Mouse (Mus musculus) kidney, embryonic 15.5 days (tissue): ENCODE results near the gene Stk4. TPM values are rescaled to one million over a fixed set of nuclear protein-coding genes. Genes with fewer than 3 reads are reported as not detected.
"Not testable (repeated sequence)": the region's sequence is repeated elsewhere in the genome, so short reads cannot be mapped to it uniquely, and the experiment has no call there.

ENCODE experiments used
- ATAC-seq: fragments of 200-750 bp; cut with Nextera tagmentation; replicated peaks from 2 replicates; pipeline ENCODE4 v1.8.0; 2017; ENCODE audit warnings: moderate TSS enrichment; ENCODE audit not compliant: low FRiP score
- H3K27ac ChIP-seq: fragments of 300-500 bp; sonication (generic); 2 replicates; pipeline ENCODE4 v1.5.1; 2015; ENCODE audit warnings: mild to moderate bottlenecking, inconsistent platforms
- H3K27me3 ChIP-seq: fragments of 300-500 bp; sonication (generic); 2 replicates; pipeline ENCODE4 v1.6.1; 2015; ENCODE audit warnings: inconsistent platforms
- H3K36me3 ChIP-seq: fragments of 300-500 bp; sonication (generic); 2 replicates; pipeline ENCODE4 v1.6.1; 2015; ENCODE audit warnings: inconsistent platforms
- H3K4me1 ChIP-seq: fragments of 300-500 bp; sonication (generic); 2 replicates; pipeline ENCODE4 v1.6.1; 2015; ENCODE audit warnings: inconsistent platforms
- H3K4me2 ChIP-seq: fragments of 300-500 bp; sonication (generic); 2 replicates; pipeline ENCODE4 v1.6.1; 2015; ENCODE audit warnings: moderate library complexity, mild to moderate bottlenecking, inconsistent platforms
- H3K4me3 ChIP-seq: fragments of 300-500 bp; sonication (generic); replicated peaks from 2 replicates; pipeline ENCODE4 v1.5.1; 2015; ENCODE audit warnings: mild to moderate bottlenecking, inconsistent platforms
- H3K9ac ChIP-seq: fragments of 300-500 bp; sonication (generic); 2 replicates; pipeline ENCODE4 v1.6.1; 2015; ENCODE audit warnings: mild to moderate bottlenecking, inconsistent platforms
- H3K9me3 ChIP-seq: fragments of 300-500 bp; sonication (generic); replicated peaks from 2 replicates; pipeline ENCODE4 v1.6.1; 2016; ENCODE audit warnings: inconsistent platforms
- WGBS: fragments of 180-500 bp; shearing (Covaris S2); methylation state at CpG from one replicate; pipeline ENCODE4 v1.1.7; 2015; ENCODE audit warnings: mixed read lengths; 5-methylcytosine and 5-hydroxymethylcytosine counted together
- polyA plus RNA-seq: library from polyadenylated mRNA; unstranded; fragments of >200 nt; fragmentation: Nextera tagmentation; extraction: Ambion mirVana; gene quantifications from 2 replicates; pipeline ENCODE4 v1.2.1, GENCODE M21; 2015

Stk4 gene
- polyA plus RNA-seq, 1 experiment from 2014 or later: 21.0 TPM

DNA sequence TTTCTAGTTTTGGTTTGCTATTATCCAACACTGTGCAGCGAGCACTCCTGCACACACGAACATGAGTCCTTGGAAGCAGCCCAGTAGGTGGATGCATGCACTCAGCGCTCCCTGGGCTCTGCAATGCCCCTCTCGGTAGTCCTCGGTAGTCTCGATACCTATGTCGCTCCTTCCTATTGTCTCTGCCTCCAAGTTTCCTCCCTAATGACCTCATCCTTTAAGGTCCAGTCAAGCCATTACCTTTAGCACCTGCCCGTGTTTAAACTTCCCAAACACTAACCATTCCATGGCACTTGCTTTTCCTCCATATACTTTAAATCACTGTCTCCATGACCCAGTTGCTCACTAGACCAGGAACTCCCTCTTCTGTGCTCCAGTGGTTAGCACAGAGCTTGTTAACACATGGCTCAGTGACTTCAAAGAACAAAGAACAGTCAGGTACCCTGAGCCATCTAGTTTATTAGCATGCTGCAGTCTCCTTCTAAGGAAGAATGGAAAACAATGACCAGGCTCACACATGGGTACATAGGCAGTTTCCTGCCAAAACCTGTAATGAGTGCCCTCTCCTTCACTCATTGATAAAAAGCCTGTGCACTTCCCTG is 10.4 kb upstream of the Stk4 start:
- H3K4me3 ChIP-seq: no peak overlapping the region
- ATAC-seq: peak; percentile 78
- peaks cover 10% of the 10 kb centered on the region; the same call in 1 of the 2 replicates for H3K4me1 ChIP-seq
- H3K36me3 ChIP-seq: peaks cover 93% of the 10 kb centered on the region
- H3K9ac ChIP-seq: no peak overlapping the region
- 72% methylated on average over 8 of the region's 8 CpGs for WGBS
- H3K27me3 ChIP-seq: no peaks in the 10 kb centered on the region
- no peak overlapping the region for H3K4me2 ChIP-seq
- no peaks in the 10 kb centered on the region for H3K9me3 ChIP-seq
- peak overlapping the region; percentile 71; the same call in 1 of the 2 replicates for H3K27ac ChIP-seq

DNA sequence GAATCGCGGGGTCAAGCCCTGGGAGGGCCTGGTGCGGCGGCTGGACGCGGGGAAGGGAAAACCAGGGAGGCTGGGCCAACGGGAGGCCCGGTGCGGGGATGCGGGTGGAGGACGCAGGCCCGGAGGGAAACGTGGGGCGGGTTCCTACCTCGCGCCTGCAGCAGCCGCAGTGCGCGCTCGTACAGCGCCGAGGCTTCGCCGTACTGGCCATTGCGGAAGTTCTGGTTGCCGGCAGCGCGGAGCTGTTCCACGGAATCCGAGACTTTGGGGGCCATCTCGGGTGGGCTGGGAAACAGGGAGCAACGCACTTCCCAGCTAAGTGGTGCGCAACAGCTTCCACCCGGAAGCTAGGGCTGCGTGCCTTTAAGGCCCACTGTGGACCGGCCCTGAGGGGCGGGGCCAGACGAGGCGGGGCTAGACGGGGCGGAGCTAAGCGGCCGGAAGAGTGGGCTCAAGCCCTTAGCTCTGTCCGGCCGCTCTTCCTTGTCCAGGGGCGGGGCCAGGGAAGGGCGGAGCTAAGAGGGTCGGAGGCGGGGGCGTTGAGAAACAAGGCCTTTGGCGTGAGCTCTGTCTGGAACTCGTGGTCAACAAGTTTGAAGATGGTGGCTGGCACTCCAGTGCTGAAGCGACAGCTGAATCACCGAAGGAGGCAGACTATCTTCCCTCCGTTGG is 779 bp downstream of the Stk4 start, which contains the start of gene Tomm34:
Tomm34 (minus strand) TSS at position 405 of the 672 bp plus-strand sequence.
- peaks cover 49% of the 10 kb centered on the region for H3K4me1 ChIP-seq
- H3K9me3 ChIP-seq: no peaks in the 10 kb centered on the region
- H3K4me2 ChIP-seq: peak within 1 kb of the TSS; percentile 91
- 1% methylated on average over 55 of the region's 55 CpGs for WGBS
- peak within 1 kb of the TSS; percentile 82 for H3K9ac ChIP-seq
- peak within 1 kb of the TSS; percentile 90 for H3K27ac ChIP-seq
- H3K36me3 ChIP-seq: peaks cover 9% of the 10 kb centered on the region
- peak; percentile 97 for ATAC-seq
- peak within 1 kb of the TSS; percentile 95 for H3K4me3 ChIP-seq
- H3K27me3 ChIP-seq: no peaks in the 10 kb centered on the region

- not testable (repeated sequence) for H3K9ac ChIP-seq, H3K36me3 ChIP-seq, H3K9me3 ChIP-seq, H3K27me3 ChIP-seq
- H3K27ac ChIP-seq: peak overlapping the region; percentile 90
- ATAC-seq: peak; percentile 1; the same call in 1 of the 2 replicates
- peak overlapping the region; percentile 95 for H3K4me3 ChIP-seq
- WGBS: 72% methylated on average over 11 of the region's 11 CpGs
- H3K4me1 ChIP-seq: peaks cover 54% of the 10 kb centered on the region
- H3K4me2 ChIP-seq: peak overlapping the region; percentile 91
Measured at GRCm38 (mm10) chr2:164071437-164071820, 1.3 kb downstream of the Stk4 start.

GRCm38 (mm10) chr2:164072109-164072508 is 2.0 kb downstream of the Stk4 start:
- Histone ChIP-seq H3K27ac (peak overlapping the region; percentile 90), H3K4me2 (no peak overlapping the region), H3K4me1 (peaks cover 54% of the 10 kb centered on the region), H3K9me3 (no peaks in the 10 kb centered on the region), H3K36me3 (no peaks in the 10 kb centered on the region; the same call in 1 of the 2 replicates), H3K27me3 (no peaks in the 10 kb centered on the region), H3K4me3 (no peak overlapping the region), H3K9ac (no peak overlapping the region)
- ATAC-seq: no peak
- WGBS: 42% methylated on average over 2 of the region's 2 CpGs

DNA sequence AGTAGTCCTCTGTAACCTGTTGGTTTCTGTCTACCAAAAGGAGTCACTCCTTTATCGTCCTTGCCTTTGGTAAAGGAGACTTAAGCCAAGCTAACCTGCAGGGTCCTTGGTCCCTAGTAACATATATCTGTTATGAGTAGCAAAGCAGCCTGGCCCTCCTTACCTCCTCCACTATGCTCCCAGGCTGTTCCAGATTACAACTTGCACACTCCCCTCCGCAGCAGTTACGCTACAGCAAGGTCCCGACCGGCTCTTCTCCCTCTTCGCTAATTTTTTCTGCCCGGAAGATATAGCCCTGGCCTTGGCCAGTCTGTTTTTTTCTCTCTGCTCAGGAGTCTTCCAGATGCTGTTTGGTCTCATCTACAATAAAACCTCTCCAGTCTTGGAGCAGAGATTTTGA is 3.0 kb downstream of the Stk4 start:
- no peak overlapping the region for H3K9ac ChIP-seq
- ATAC-seq: no peak
- H3K4me1 ChIP-seq: peaks cover 50% of the 10 kb centered on the region
- H3K4me3 ChIP-seq: no peak overlapping the region
- H3K36me3 ChIP-seq: no peaks in the 10 kb centered on the region
- no peaks in the 10 kb centered on the region for H3K9me3 ChIP-seq
- no peak overlapping the region for H3K27ac ChIP-seq
- no peak overlapping the region for H3K4me2 ChIP-seq
- WGBS: 83% methylated on average over 7 of the region's 7 CpGs
- H3K27me3 ChIP-seq: no peaks in the 10 kb centered on the region

DNA sequence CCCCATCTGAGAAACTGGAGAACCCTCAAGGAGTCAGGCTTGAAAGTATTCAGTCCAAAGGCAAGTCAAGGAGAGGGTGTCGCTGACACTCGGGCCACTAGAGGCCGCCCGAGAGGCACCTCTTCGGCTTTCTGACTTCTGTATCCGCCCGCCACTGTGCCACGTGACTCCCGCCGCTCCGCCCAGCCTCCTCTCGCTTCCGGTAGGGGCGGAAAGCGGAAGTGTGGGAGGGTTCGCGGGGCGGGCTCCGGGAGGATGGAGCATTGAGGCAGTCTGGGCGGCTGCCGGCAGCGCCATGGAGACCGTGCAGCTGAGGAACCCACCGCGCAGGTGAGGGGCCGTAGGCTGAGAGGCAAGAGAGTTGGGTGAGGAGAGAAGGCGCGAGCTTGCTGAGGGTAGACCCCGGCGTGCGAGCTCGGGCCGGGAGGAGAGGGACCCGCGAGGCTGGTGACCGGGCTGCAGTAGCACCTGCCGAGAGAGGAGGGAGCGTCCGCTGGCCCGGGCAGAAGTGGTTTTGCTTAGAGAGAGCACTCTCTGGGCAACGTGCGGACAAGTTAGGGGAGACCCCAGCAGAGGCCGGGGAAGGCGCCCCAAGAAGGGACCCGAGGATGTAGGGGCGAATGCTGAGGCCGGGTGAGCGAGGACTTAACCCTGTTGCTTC is 3.9 kb downstream of the Stk4 start:
- Histone ChIP-seq H3K36me3 (no peaks in the 10 kb centered on the region), H3K27ac (peak overlapping the region; percentile 79), H3K27me3 (no peaks in the 10 kb centered on the region), H3K4me1 (peaks cover 41% of the 10 kb centered on the region), H3K4me2 (peak overlapping the region; percentile 84), H3K4me3 (peak overlapping the region; percentile 73), H3K9me3 (no peaks in the 10 kb centered on the region), H3K9ac (peak overlapping the region; percentile 68)
- peak; percentile 74 for ATAC-seq
- WGBS: under 1% methylated on average over 48 of the region's 48 CpGs

DNA sequence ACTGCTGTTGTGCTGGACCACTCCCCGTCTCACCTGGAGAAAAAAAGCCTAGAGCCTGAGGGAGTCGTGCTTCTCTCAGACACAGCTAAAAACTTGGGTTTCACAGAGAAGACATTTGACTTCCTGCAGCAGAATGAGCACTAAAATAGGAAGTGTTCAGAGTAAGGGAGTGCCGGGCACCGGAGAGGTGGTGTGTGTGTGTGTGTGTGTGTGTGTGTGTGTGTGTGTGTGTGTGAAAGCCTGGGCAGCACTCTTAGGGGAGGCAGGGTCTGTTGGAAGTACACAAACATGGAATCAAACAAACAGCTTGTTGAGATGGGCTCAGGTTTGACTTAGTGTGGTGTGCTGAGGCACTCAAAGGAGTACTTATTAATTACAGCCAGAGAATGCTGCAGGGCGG is 5.0 kb downstream of the Stk4 start:
- peaks cover 8% of the 10 kb centered on the region for H3K36me3 ChIP-seq
- H3K4me3 ChIP-seq: peak overlapping the region; percentile 73
- 30% methylated on average over 5 of the region's 5 CpGs for whole genome bisulfite sequencing
- peak overlapping the region; percentile 84 for H3K4me2 ChIP-seq
- ATAC-seq: no peak
- no peak overlapping the region for H3K27ac ChIP-seq
- H3K4me1 ChIP-seq: peaks cover 31% of the 10 kb centered on the region
- peak overlapping the region; percentile 68 for H3K9ac ChIP-seq
- no peaks in the 10 kb centered on the region for H3K27me3 ChIP-seq
- H3K9me3 ChIP-seq: no peaks in the 10 kb centered on the region

DNA sequence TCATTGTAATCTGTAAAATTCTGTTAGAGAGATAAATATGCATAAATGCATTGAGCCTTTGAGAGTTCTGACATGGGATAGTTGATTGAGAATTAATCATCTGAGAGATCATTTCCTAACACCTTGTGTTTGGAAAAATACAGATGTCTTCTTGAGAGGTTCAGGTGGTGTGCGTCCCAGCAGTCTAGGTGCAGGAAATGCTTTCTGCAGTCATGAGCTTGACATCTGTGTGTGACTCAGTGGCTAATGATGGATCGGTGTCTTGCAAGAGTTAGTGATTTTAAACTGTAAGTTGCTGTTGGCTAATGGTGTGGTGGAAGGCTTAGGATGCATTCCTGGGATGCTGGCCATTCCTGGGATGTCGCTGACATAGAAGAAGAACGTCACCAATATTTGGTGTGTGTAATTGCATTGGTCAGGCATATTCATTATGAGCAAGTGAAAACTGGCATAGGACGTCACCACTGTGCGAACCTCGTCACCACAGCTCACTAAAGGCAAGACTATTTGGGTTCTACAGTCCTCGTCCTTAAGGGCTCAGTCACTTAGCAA is 6.8 kb downstream of the Stk4 start:
- Histone ChIP-seq H3K36me3 (peaks cover 27% of the 10 kb centered on the region), H3K4me3 (no peak overlapping the region), H3K27ac (no peak overlapping the region), H3K27me3 (no peaks in the 10 kb centered on the region), H3K9ac (no peak overlapping the region), H3K9me3 (no peaks in the 10 kb centered on the region), H3K4me1 (peaks cover 22% of the 10 kb centered on the region), H3K4me2 (no peak overlapping the region)
- WGBS: 90% methylated on average over 8 of the region's 8 CpGs
- ATAC-seq: no peak

DNA sequence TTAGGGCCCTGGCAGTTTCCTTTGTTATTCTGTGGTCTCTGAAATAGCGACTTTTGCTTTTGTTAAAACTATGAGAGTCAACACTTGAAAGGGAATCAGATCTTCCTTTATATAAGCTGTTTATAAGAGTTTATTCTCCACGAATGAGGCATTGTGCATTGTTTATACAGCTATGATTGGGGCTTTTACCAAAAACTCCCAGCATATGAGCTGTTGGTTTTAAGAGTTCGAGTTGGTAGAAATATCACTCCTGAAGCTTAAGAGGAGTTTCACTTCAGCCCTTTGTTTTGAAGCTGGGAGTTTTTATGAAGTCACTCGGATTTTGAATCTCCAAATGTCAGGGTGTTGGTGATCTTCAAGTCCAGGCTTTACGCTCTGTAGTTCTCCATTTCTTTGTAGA is 7.8 kb downstream of the Stk4 start:
- H3K9me3 ChIP-seq: no peaks in the 10 kb centered on the region
- no peak overlapping the region for H3K4me2 ChIP-seq
- no peak overlapping the region for H3K27ac ChIP-seq
- peaks cover 17% of the 10 kb centered on the region for H3K4me1 ChIP-seq
- no peak for ATAC-seq
- no peak overlapping the region for H3K9ac ChIP-seq
- H3K27me3 ChIP-seq: no peaks in the 10 kb centered on the region
- WGBS: 86% methylated on average over 5 of the region's 5 CpGs
- H3K4me3 ChIP-seq: no peak overlapping the region
- peaks cover 36% of the 10 kb centered on the region for H3K36me3 ChIP-seq

- no peak for ATAC-seq
- no peak overlapping the region for H3K9ac ChIP-seq
- no peaks in the 10 kb centered on the region for H3K9me3 ChIP-seq
- WGBS: 90% methylated on average over 6 of the region's 6 CpGs
- peaks cover 52% of the 10 kb centered on the region for H3K36me3 ChIP-seq
- no peaks in the 10 kb centered on the region for H3K27me3 ChIP-seq
- no peak overlapping the region for H3K4me3 ChIP-seq
- H3K27ac ChIP-seq: no peak overlapping the region
- no peak overlapping the region for H3K4me2 ChIP-seq
- peaks cover 16% of the 10 kb centered on the region for H3K4me1 ChIP-seq
Measured at GRCm38 (mm10) chr2:164079488-164079887, 9.4 kb downstream of the Stk4 start.

DNA sequence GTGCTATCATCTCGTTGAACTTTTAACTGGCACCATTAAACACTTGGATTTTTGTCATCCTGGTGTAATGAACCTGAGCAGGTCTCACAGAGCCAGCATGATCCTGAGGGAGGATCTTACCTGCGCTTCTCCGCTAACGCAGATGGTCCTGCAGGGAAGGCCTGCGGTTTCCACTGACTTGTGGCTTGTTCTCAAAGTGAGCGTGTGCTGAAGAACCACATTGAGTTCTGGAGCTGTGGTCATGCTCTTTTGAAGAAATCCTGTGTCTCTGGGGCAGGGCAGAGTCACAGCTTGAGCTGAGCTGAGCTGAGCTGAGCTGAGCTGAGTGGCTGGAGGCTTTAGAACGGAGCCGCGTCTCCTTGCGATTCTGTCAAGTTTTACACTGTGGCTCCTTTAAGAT is 11.5 kb downstream of the Stk4 start:
- Histone ChIP-seq H3K4me3 (no peak overlapping the region), H3K4me1 (no peaks in the 10 kb centered on the region), H3K36me3 (peaks cover 68% of the 10 kb centered on the region), H3K27ac (no peak overlapping the region), H3K4me2 (no peak overlapping the region), H3K9me3 (no peaks in the 10 kb centered on the region), H3K9ac (no peak overlapping the region), H3K27me3 (no peaks in the 10 kb centered on the region)
- no peak for ATAC-seq
- 93% methylated on average over 10 of the region's 10 CpGs for WGBS

GRCm38 (mm10) chr2:164082175-164082574 is 12.1 kb downstream of the Stk4 start:
- no peaks in the 10 kb centered on the region for H3K9me3 ChIP-seq
- 56% methylated on average over 10 of the region's 10 CpGs for WGBS
- no peaks in the 10 kb centered on the region for H3K4me1 ChIP-seq
- H3K27me3 ChIP-seq: no peaks in the 10 kb centered on the region
- no peak overlapping the region for H3K4me3 ChIP-seq
- no peak; the same call in 1 of the 2 replicates for ATAC-seq
- no peak overlapping the region for H3K27ac ChIP-seq
- peaks cover 74% of the 10 kb centered on the region for H3K36me3 ChIP-seq
- no peak overlapping the region for H3K4me2 ChIP-seq
- H3K9ac ChIP-seq: no peak overlapping the region
